Mouse (Mus musculus) MEL (cell line): ENCODE data around the gene Slc30a3.

Source experiments
- CTCF ChIP-seq, 3 experiments: IDR thresholded peaks in 2 of 3; conservative IDR thresholded peaks in 1 of 3; 2 replicates each; pipeline ENCODE4 v1.5.1; 2011 to 2012; ENCODE audit warnings: low read length in 3 of 3, low read depth in 2 of 3, mild to moderate bottlenecking in 2 of 3, improper control_type of control experiment in 1 of 3, inconsistent platforms in 1 of 3, mixed read lengths in 1 of 3, moderate library complexity in 1 of 3; ENCODE audit not compliant: control insufficient read depth in 1 of 3, insufficient read depth in 1 of 3, poor library complexity in 1 of 3, severe bottlenecking in 1 of 3
- GABPA ChIP-seq: IDR thresholded peaks from 2 replicates; pipeline ENCODE4 v1.6.1; 2012; ENCODE audit warnings: low read depth, mild to moderate bottlenecking, inconsistent platforms, low read length, improper control_type of control experiment, moderate library complexity
- JUND ChIP-seq: IDR thresholded peaks from 2 replicates; pipeline ENCODE4 v1.6.1; 2011; ENCODE audit warnings: low read depth, mild to moderate bottlenecking, improper control_type of control experiment, low read length
- MAFK ChIP-seq: IDR thresholded peaks from 2 replicates; pipeline ENCODE4 v1.6.1; 2011; ENCODE audit warnings: low read depth, mild to moderate bottlenecking, low read length, improper control_type of control experiment, borderline replicate concordance
- MAZ ChIP-seq: IDR thresholded peaks from 2 replicates; pipeline ENCODE4 v1.6.1; 2012; ENCODE audit warnings: low read depth, mild to moderate bottlenecking, inconsistent platforms, low read length, improper control_type of control experiment
- RAD21 ChIP-seq: IDR thresholded peaks from 2 replicates; pipeline ENCODE4 v1.6.1; 2011; ENCODE audit warnings: mild to moderate bottlenecking, low read depth, low read length, improper control_type of control experiment
- TAL1 ChIP-seq: IDR thresholded peaks from 2 replicates; pipeline ENCODE4 v1.6.1; 2012; ENCODE audit warnings: mild to moderate bottlenecking, inconsistent platforms, low read length, moderate library complexity, mixed read lengths
- UBTF ChIP-seq: IDR thresholded peaks from 2 replicates; pipeline ENCODE4 v1.6.1; 2012; ENCODE audit warnings: low read depth, mild to moderate bottlenecking, inconsistent platforms, low read length, improper control_type of control experiment, moderate library complexity, borderline replicate concordance; ENCODE audit not compliant: insufficient read depth

DNA sequence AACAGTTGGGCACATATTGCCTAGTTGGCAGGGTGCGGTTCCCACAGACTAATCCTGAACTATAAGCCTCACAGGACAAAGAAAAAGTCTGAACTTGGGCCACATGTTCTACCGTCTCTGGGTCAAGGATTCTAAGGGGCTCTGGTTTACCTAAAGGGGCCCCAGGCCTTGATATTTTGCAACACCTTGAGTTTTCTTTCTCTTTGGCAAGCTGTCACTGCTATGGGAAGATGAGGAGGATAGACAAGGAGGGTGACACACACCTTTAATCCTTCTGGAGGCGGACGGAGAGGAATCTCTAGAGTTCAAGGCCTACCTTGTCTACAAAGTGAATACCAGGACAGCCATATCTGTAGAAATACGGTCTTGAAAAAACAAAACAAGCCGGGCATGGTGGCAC lies 61.6 kb downstream of the Slc30a3 start:
- TF ChIP-seq CTCF (IDR thresholded peaks at IDR 0.05 in 2 of 3, conservative IDR thresholded peaks at IDR 0.05 in 1 of 3; ENCODE audit: control insufficient read depth in 1 of 3, insufficient read depth in 1 of 3, low read depth in 2 of 3, low read length in 3 of 3, poor library complexity in 1 of 3, severe bottlenecking in 1 of 3) (no peak), JUND (no peak), GABPA (no peak), RAD21 (no peak), MAFK (no peak), MAZ (no peak), UBTF (no peak), TAL1 (no peak)
